Mouse (Mus musculus): ENCODE data around the gene Abl2.
"Not testable (repeated sequence)": the region's sequence is repeated elsewhere in the genome, so short reads cannot be mapped to it uniquely, and the experiment has no call there.

Gene Abl2

DNA sequence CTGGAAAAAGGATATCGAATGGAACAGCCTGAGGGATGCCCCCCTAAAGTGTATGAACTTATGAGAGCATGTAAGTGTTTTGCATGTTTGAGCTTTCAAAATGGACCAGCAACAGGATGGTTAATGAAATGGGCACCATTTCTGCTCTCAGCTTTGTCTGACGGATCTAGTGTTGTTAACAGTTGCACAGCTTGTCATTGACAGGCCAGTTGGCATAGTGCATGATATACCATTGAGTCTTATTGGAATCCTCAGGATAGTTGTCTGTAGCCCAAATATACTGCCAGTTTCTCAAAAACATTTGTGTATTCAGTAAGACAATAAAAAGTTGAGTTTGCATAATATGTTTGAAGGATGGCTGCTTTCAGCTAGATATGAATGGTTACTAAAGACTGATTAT, 76.6 kb downstream of the Abl2 start:
- DNase-seq (ENCODE audit: low spot score) = no peak

DNA sequence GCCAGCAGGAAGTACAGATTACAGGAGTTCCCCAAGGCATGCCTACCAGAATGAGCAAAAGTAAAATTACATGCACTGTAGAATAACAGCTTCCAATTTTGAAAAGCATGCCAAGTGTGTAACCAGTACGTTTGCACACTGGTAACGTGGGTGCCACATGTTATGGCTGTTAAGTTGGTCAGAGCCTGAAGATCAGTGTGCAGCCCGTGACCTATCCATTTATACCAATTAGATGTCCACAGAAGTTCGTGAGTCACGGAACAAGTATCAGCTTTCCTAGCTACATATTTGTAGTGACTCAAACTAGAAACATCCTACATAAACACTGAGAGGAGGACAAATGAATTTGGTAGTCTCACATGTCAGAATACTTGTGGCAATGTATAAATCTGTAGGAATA, 80.9 kb downstream of the Abl2 start:
- DNase-seq (ENCODE audit: low spot score) = no peak

DNA sequence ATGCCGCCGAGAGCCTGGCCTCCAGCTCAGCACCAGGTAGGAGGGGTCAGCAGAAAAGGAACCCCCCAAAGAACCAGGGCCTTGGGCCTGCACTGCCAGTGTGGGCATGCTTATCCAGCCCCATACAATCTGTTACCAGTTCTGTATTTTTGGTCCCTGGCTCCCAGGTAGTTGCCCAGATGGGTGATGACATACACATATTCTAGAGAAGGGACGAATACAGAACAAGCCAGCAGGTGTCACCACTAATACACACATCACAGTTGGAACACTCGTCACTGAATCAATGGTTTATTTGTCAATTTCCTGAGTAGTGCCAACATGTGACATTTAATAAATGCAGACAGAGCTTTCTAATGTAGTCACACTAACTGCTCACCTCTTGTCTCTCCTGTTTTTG, 82.0 kb downstream of the Abl2 start:
- DNase-seq (ENCODE audit: low spot score) = no peak

DNA sequence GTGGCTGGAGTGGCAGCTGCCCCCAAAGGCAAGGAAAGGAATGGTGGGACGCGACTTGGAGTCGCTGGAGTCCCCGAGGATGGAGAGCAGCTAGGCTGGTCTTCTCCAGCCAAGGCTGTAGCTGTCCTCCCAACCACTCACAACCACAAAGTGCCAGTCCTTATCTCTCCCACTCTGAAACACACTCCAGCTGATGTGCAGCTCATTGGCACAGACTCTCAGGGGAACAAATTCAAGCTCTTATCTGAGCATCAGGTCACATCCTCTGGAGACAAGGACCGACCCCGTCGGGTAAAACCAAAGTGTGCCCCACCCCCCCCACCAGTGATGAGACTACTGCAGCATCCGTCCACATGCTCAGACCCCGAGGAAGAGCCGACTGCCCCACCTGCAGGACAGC, 83.2 kb downstream of the Abl2 start:
- no peak for DNase-seq (ENCODE audit: low spot score)

DNA sequence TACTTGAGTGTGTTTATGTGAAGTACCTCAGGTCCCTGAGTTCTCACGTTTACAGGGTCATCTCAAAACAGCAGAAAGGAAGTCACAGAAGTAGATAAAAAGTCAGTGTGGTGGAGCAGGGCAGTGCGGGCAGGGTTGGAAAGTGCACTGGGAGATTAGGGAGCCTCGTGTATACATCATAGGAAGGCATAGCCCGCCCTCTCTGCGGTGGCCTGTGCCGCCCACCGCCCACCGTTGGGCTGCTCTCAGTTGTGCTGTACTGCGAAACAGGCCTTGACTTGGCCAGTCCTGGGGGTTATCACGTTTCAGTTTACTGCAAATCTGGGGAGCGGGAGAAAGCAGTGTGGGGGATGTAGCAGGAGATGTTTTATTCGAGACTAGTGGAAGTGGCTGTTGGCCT, 84.2 kb downstream of the Abl2 start:
- no peak for DNase-seq (ENCODE audit: low spot score)

DNA sequence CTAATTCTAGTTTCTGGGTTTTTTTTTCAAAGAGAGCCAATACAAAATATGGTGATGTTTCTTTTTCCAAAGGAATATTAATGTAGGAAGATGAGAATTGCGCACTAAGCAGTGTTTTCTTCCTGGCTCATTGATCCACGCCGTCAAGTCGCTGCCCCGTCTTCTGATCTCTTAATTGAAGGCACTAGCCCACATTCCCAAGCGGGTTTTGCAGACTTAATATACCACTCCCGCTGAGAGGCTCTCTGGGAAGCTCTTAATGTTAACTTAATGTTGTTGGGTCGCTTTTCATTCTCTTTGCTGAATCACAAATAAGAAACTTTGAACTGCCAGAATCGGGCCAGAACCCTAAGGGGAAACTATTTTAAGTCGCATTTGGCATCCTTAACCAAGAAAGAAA, 85.5 kb downstream of the Abl2 start:
- no peak for DNase-seq (ENCODE audit: low spot score)

DNA sequence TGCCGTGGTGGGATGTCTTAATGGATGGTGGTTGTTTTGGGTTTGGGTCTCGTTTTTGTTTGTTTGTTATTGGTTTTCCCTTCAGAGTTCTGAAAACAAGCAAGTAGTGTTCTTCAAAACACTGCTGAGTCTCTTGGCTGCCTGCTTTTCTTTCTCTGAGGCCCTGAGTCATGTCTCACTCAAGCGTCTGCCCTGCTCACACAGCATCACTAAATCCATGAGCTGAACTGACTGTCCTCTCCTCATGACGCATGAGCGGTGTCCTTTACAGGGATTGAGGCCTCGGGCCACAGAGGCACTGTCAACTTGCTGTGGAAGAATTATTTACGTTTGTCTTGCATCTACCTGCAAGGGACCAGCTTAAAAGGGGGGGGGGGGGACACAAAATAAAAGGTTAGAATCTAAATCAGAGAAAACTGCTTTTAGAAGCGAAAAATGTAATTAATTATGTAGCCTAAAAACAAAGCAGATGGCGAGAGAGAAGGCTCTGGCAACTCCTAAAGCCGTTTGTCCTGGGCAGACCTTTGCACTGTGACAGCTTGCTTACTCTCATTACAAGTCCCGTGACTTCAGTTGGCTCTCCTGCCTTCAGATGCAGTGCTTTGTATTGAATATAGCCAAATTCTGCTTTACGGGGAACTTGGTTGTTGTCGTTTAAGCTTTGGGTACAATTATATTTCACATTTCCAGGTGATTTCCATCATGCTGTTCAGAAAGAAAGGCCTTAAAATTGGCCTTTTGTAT, 86.4 kb downstream of the Abl2 start:
- no peak for DNase-seq (ENCODE audit: low spot score)

DNA sequence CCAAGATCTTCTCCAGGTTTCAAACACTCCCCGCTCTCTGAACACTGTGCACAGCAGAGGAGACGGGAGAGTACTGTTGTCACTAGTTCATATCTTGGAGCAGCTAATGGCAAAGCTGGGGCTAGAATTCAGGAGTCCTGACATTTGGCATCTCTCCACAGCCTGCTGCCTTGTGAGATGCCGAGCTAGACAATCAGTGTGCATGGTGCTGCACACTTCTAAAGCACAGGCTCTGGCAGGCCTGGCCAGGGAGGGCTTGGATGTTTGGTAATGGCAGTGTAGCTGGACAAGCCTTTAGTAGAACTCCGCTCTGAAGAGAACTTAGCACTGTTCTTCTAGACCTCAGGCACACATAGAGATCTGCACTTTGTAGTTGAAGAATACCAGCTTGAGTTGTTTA, 87.4 kb downstream of the Abl2 start:
- DNase-seq (ENCODE audit: low spot score) = no peak

DNA sequence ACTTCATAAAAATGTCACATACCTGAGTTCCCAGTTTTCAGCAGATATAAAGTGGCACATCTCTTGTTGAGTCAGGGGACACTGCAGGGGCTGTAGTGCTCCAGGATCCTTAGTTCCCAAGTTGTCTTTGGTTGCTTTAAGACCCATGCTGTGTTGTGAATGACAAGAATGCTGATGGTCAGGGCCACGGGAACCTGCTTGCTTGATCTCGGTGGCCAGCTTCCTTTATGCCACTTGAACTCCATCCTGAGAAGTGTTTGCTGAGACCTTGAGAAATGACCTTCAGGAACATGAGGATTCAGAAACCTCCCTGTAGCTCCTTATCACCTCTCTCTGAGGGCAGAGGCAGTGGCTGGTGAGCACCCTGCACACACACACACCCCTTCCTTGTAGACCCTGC, 90.1 kb downstream of the Abl2 start:
- DNase-seq (ENCODE audit: low spot score) = no peak

DNA sequence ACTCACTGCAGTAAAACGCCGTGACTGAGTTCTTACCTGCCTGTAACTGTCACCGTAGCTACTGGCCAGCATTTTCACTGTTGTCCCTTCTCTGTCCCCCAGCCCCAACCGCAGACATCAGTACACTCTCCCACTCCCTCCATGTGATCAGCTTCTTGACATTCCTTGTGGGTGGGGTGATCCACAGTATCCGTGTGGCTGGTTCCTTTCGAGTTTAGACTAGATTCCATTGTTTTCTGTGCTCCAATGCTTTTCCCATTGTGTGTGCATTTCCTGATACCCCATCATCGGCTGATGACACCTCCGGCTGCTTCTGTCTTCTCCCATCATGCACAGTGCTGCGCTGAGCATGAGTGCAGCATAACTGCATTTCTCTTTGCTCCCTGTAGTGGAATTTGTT, 92.0 kb downstream of the Abl2 start:
- DNase-seq (ENCODE audit: low spot score) = no peak

DNA sequence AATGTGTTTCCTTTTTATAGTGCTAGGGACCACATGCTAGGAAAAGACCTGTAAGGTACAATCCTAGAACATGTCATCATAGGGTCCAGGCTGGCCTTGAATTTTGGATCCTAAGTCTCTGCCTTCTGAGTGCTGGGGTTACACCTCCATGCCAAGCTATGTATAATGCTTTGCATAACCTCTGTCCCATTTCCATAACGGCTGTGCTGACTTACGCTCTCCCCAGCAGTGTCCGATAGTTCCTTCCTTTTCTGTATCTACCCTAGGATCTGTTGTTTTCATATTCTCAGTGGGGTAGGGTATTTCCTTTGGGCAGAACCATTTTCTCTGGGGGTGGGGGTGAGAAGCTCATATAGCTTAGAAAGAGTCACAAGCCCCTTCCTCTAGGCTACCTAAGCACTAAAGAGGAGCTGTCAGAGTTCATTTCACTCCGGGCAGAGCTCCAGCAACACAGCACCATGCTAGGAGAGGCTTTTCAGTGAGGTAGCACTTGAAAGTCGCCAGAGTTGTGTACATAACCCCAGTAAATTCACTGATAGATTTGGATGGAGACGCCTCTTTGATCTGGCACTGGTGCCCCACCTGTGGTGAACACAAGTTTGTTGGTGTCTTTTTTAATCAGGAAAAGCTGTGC, 93.7 kb downstream of the Abl2 start:
- DNase-seq (ENCODE audit: low spot score) = no peak

DNA sequence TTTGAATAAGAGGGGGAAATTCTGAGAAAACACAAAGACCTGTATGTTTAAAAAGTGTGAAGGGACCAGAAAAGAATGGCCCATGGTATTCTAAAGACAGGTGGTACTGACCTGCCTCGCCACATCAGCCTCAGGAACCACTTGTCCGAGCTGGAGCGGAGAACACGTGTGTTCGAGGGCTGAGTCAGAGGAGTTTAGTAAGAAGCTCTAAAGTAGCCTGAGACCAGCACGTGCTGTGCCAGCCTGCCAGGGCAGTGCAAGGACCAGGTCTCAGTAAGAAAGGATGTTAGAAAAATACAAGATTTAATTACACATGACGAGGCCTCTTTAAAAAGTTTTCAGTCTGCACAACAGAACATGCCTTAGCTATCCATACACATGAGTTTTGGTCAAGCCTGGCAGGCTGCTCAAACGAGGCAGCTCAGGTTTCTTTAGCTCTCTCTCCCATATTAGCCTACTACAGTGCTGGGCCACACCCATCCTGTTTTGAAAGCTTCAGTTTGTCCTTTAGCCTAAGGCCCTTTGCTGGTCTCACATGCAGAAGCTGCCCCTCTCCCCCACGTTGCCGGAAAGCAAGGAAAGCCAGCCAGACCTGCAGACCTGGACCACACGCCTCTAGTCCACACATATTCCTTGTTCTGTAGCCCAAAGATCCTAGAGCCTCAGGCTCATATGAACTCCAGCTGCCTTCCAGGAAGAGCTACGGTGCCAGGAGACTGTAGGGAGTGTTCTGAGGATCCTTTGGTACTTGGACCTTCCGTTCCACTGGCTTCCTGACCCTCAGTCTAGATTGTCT, 96.3 kb downstream of the Abl2 start:
- DNase-seq (ENCODE audit: low spot score) = no peak

DNA sequence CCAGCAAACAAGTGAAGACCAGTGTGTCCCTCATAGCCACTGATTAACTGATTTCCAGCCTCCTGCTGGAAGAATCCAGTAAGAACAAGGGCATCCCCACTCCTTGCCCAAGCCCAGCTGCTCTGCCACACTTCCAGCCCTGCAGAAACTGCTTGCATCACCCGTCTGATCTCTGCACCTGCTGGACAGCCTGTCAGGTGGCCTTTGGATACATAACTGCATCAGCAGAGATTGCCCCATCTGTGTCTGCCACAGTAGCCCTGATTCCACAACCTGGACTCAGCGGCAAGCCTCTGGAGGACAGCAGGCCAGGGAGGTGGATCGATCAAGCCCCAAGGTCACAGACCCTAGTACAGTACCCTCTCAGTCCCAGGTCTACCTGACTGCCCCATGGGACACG, 98.9 kb downstream of the Abl2 start:
- DNase-seq (ENCODE audit: low spot score) = no peak

DNA sequence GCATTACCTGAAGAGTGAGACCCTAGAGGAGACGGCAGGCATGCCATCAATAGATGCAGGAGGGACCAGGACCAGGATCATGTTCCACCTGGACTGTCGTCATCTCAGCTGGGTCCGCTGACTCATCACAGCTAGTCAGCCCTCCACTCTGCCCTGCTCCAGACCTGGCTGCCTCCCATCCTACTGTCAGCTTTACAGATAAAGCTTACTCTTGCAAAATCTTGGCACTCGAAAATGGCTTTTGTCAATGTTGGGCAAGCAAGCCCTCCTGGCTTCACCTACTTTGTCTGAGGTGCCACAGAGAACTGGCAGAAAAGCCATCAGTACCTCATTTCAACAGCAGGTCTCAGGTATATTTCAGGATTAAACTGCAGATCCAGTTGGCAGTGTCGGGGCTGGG, 100.1 kb downstream of the Abl2 start:
- DNase-seq (ENCODE audit: low spot score) = no peak

DNA sequence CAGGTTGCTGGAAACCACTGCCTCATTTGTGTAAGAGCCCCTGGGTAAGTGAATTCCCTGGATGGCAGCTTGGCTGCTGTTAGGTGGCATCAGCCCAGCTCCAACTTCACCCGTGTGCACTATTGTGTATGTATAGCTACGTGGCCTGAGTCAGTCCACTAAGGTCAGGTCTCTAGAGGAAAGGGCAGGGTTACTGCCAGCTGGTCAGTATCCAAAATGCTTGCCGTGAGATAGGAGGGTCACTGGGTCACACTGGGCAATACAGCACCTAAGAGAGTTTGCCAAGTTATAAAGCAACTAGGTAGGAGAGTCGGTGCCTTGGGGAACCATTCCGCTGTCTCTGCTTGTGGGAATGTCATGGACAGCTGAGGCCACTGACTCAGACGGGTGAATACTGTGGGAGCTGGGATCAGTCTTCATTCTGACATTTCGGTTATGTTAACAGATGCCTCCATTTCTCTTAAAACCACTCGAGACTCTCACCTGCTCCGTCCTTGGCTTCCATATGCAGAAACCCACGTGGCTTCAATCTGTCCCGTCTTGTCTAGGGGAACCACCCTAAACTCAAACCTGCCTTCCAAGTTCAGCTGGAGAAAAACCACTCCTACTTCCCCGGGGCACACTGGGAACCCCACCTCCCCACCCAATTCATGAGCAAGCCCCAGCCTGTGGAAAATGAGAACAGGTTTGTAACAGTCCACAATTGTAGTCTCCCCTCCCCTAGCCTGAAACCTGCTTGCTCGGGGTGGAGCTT, 101.5 kb downstream of the Abl2 start:
- no peak for DNase-seq (ENCODE audit: low spot score)

DNA sequence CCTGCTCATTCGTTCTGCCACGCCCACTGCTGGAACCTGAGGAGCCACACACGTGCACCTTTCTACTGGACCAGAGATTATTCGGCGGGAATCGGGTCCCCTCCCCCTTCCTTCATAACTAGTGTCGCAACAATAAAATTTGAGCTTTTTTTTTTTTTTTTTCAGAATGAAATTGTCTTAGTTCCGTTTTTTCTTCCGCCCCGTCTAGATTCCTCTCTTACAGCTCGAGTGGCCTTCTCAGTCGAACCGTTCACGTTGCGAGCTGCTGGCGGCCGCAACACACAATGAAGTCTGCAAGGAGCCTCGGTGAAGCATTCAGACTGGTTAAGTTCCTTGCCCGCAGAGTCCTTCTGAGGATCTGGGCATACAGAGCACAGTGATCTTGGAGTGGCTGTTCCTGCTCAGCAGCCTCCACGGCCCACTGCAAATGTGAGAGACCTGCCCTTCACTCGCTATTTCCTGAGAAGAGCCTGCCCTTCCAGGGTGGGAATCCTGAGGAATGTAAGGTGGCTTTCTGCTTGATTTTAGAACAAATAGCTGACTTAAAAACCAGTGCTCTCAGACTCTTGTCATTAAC, 102.2 kb downstream of the Abl2 start:
- DNase-seq (ENCODE audit: low spot score) = not testable (repeated sequence)

DNA sequence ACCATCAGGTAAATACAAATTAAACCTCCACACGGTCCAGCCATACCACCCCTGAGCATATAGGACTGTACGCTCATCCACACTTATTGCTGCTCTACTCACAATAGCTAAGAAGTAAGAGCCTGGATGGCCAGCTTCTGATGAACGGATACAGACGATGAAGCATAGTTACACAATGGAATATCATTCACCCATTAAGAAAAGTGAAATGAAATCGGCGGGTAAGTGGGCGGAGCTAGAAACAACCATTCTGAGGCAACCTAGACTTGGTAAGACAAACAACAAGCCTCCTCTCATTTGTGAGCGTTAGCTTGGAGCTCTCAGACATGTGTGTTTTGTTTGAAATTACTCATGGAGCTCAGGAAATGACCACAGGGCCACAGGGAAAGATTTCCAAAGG, 107.2 kb downstream of the Abl2 start:
- DNase-seq (ENCODE audit: low spot score) = no peak

DNA sequence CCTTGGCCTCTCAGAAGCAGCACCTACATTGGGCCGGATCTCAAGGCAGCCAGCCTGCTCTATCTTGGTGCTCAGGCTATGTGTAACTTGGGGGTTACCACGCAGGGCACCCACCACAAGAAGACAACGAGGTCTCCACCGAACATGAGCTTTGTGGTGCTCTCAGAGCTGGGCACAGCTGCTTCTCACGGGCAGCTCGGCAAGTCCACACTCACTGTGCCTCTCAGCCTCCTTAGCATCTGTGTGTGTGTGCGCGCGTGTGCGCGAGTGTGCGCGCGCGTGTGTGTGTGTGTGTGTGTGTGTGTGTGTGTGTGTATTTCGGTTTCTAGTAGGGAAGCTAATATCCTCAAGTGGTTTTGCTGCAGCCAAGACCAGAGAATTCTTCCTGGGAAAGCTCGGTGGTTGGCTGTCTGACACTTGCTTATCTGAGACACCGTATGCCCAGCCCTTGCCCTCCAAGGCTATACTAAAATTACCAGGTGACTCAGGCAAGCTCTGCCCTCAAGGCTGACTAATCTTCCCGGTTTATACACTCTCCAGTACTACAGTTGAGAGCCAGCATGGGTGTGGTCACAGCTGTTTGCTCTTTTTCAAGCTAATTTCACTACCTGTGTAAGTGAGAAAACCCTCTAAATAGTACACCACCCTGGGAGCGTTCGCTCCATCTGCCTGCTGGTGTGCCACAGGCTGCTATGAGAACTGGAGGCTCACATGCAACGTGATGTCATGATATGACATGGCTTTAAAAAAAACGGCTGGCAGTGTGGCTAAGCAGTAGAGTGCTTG, 108.7 kb downstream of the Abl2 start:
- DNase-seq (ENCODE audit: low spot score) = no peak

DNA sequence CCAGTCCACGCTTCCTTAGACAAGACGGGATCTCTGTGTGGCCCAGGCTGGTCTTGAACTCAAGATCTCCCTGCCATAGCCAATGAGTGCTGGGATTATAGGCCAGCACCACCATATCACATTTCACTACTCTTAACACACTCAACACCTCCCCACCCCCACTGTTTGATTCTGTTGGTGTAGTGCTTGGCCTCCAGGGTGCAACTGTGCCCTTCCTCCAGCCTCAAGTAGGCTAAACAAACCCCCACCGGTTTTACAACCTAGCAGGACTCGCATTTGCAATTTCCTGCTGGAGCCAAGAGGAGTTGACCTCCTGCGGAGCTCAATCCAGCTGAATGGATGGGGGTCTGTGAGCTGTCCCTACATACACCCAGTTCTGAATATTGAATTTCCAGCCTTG, 110.0 kb downstream of the Abl2 start:
- DNase-seq (ENCODE audit: low spot score) = no peak

DNA sequence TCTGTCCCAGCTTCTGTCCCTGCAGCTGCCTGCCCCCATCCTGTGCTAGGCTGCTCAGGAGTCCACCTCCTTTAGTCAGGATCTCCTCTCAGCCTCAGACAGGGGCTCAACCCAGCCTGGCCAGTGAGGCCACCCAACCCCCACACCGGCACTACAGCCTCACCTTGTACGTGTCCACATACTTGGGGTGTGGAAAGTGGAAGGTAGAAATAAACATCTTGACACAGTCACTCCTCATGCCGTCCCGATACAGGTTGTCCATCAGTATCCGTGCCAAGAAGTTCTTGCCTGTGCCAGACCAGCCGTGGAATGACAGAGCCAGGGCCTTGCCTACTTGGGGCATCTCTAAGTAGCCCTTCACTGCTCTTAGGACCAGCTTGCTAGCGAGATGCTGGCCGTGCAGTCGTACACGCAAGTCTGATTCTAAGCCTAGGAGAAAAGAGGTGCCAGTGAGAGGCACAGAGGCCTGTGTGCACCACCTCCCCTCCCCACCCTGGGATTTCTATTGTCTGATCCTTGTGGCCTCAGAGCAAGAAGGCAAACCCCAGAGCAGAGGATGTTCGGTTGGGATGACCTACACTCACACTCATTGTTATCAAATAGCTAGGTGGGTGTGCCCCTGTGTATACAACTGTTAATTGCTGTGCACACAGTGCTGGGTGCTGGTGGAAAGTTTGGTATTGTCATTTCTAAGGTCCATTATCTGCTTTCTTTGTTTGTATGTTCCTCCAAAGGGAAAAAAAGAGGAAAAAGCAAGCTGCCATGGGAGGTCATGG, 110.8 kb downstream of the Abl2 start:
- no peak for DNase-seq (ENCODE audit: low spot score)

DNA sequence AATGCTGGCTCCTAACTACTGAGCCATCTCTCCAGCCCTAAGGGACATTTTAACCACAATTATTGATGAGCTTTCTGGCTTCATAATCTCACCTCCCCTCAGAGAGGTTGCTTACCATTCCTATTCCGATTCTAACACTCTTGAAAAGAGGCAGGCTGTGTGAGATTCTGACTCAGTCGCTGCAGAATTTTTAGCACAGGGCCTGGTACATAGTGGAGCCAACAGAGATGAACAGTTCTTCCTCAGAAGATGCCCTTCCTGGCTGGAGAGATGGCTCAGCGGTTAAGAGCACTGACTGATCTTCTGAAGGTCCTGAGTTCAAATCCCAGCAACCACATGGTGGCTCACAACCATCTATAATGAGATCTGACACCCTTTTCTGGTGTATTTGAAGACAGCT, 113.3 kb downstream of the Abl2 start:
- no peak for DNase-seq (ENCODE audit: low spot score)

Data from ovary, postnatal 36 days (tissue).